Mouse (Mus musculus): ENCODE measurements around the gene Vps29. TPM values are rescaled to one million over a fixed set of nuclear protein-coding genes. Genes with fewer than 3 reads are reported as not detected.

The Vps29 gene
- polyA plus RNA-seq, 2 experiments = 106 to 212 TPM

- ATAC-seq (ENCODE audit: low FRiP score, low read depth) (no peak), DNase-seq (ENCODE audit: low spot score) (no peak)
- Histone ChIP-seq H3K9ac (ENCODE audit: low read depth, low read length, severe bottlenecking) (no peak overlapping the region), H3K27ac (replicated peaks; ENCODE audit: low read depth, low read length) (no peak overlapping the region), H3K4me3 (replicated peaks; ENCODE audit: low read length) (no peak overlapping the region), H3K9me3 (ENCODE audit: control insufficient read depth, low read length) (no peaks in the 10 kb centered on the region), H3K4me1 (ENCODE audit: control insufficient read depth, insufficient read depth, low read length) (no peaks in the 10 kb centered on the region; the same call in 1 of the 2 replicates), H3K36me3 (ENCODE audit: control insufficient read depth, insufficient read depth, low read length) (peaks cover 50% of the 10 kb centered on the region), H3K27me3 (ENCODE audit: control insufficient read depth, insufficient read depth, low read length) (no peaks in the 10 kb centered on the region), H3K4me2 (replicated peaks; ENCODE audit: low read depth, low read length, severe bottlenecking) (no peak overlapping the region)
- no peak for TF ChIP-seq POLR2A (IDR thresholded peaks at IDR 0.05; ENCODE audit: borderline replicate concordance, extremely low read depth, insufficient read depth, insufficient read length)
- 86% methylated on average over 23 of the region's 23 CpGs for WGBS
These were observed 29.3 kb upstream of the Vps29 start for GRCm38 (mm10) chr5:122324608-122325431.

- Histone ChIP-seq H3K9ac (ENCODE audit: low read depth, low read length, severe bottlenecking) (no peak overlapping the region), H3K4me2 (replicated peaks; ENCODE audit: low read depth, low read length, severe bottlenecking) (no peak overlapping the region), H3K36me3 (ENCODE audit: control insufficient read depth, insufficient read depth, low read length) (peaks cover 48% of the 10 kb centered on the region), H3K9me3 (ENCODE audit: control insufficient read depth, low read length) (no peaks in the 10 kb centered on the region), H3K4me1 (ENCODE audit: control insufficient read depth, insufficient read depth, low read length) (no peaks in the 10 kb centered on the region), H3K4me3 (replicated peaks; ENCODE audit: low read length) (no peak overlapping the region), H3K27me3 (ENCODE audit: control insufficient read depth, insufficient read depth, low read length) (no peaks in the 10 kb centered on the region), H3K27ac (replicated peaks; ENCODE audit: low read depth, low read length) (no peak overlapping the region)
- WGBS = 88% methylated on average over 8 of the region's 8 CpGs
- ATAC-seq (ENCODE audit: low FRiP score, low read depth) = no peak
- TF ChIP-seq POLR2A (IDR thresholded peaks at IDR 0.05; ENCODE audit: borderline replicate concordance, extremely low read depth, insufficient read depth, insufficient read length) = no peak
- DNase-seq (ENCODE audit: low spot score) = no peak
These were observed 28.7 kb upstream of the Vps29 start for GRCm38 (mm10) chr5:122325477-122325876.

- peaks cover 32% of the 10 kb centered on the region for H3K36me3 ChIP-seq (ENCODE audit: control insufficient read depth, insufficient read depth, low read length)
- H3K4me2 ChIP-seq (replicated peaks; ENCODE audit: low read depth, low read length, severe bottlenecking) = no peak overlapping the region
- no peaks in the 10 kb centered on the region for H3K27me3 ChIP-seq (ENCODE audit: control insufficient read depth, insufficient read depth, low read length)
- ATAC-seq (ENCODE audit: low FRiP score, low read depth) (no peak), DNase-seq (ENCODE audit: low spot score) (no peak)
- H3K9me3 ChIP-seq (ENCODE audit: control insufficient read depth, low read length) = no peaks in the 10 kb centered on the region
- H3K27ac ChIP-seq (replicated peaks; ENCODE audit: low read depth, low read length) = no peak overlapping the region
- 85% methylated on average over 3 of the region's 3 CpGs for WGBS
- H3K9ac ChIP-seq (ENCODE audit: low read depth, low read length, severe bottlenecking) = no peak overlapping the region
- no peaks in the 10 kb centered on the region for H3K4me1 ChIP-seq (ENCODE audit: control insufficient read depth, insufficient read depth, low read length)
- no peak overlapping the region for H3K4me3 ChIP-seq (replicated peaks; ENCODE audit: low read length)
- no peak for TF ChIP-seq POLR2A (IDR thresholded peaks at IDR 0.05; ENCODE audit: borderline replicate concordance, extremely low read depth, insufficient read depth, insufficient read length)
These were observed 26.9 kb upstream of the Vps29 start for GRCm38 (mm10) chr5:122327283-122327682.

DNA sequence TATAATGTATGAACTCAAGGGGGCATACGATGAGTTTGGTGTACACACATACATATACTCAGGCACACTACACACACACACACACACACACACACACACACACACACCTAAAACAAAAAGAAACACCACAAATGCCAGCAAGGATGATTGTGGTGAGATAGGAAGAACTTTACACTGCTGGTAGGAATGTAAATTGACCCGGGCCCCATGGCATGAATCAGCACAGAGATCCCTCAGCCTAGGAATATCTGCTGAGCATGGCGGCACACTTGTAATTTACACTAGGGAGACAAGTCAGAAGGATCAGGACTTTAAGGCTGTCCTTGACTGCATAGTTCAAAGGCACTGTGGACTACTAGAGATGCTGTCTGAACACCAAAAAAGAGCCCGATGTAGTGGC, 23.9 kb upstream of the Vps29 start:
- WGBS = 88% methylated on average over 4 of the region's 4 CpGs

GRCm38 (mm10) chr5:122334682-122335081, 19.5 kb upstream of the Vps29 start:
- H3K4me1 ChIP-seq (ENCODE audit: control insufficient read depth, insufficient read depth, low read length) = no peaks in the 10 kb centered on the region
- 0 out of 2 replicates have a peak, but pooled peaks cover 2% of the 10 kb centered on the region for H3K36me3 ChIP-seq (ENCODE audit: control insufficient read depth, insufficient read depth, low read length)
- DNase-seq (ENCODE audit: low spot score) (no peak), ATAC-seq (ENCODE audit: low FRiP score, low read depth) (no peak)
- no peak overlapping the region for H3K27ac ChIP-seq (replicated peaks; ENCODE audit: low read depth, low read length)
- TF ChIP-seq POLR2A (IDR thresholded peaks at IDR 0.05; ENCODE audit: borderline replicate concordance, extremely low read depth, insufficient read depth, insufficient read length) = no peak
- H3K4me2 ChIP-seq (replicated peaks; ENCODE audit: low read depth, low read length, severe bottlenecking) = no peak overlapping the region
- no peak overlapping the region for H3K4me3 ChIP-seq (replicated peaks; ENCODE audit: low read length)
- 77% methylated on average over 2 of the region's 3 CpGs for WGBS
- no peaks in the 10 kb centered on the region for H3K27me3 ChIP-seq (ENCODE audit: control insufficient read depth, insufficient read depth, low read length)
- no peak overlapping the region for H3K9ac ChIP-seq (ENCODE audit: low read depth, low read length, severe bottlenecking)
- H3K9me3 ChIP-seq (ENCODE audit: control insufficient read depth, low read length) = no peaks in the 10 kb centered on the region

More for the DNA sequence above, 23.9 kb upstream of the Vps29 start:
- Histone ChIP-seq H3K4me1 (ENCODE audit: control insufficient read depth, insufficient read depth, low read length) (no peaks in the 10 kb centered on the region), H3K4me3 (replicated peaks; ENCODE audit: low read length) (no peak overlapping the region), H3K9ac (ENCODE audit: low read depth, low read length, severe bottlenecking) (no peak overlapping the region), H3K27me3 (ENCODE audit: control insufficient read depth, insufficient read depth, low read length) (no peaks in the 10 kb centered on the region), H3K36me3 (ENCODE audit: control insufficient read depth, insufficient read depth, low read length) (peaks cover 10% of the 10 kb centered on the region), H3K4me2 (replicated peaks; ENCODE audit: low read depth, low read length, severe bottlenecking) (no peak overlapping the region), H3K9me3 (ENCODE audit: control insufficient read depth, low read length) (no peaks in the 10 kb centered on the region), H3K27ac (replicated peaks; ENCODE audit: low read depth, low read length) (no peak overlapping the region)
- no peak for ATAC-seq (ENCODE audit: low FRiP score, low read depth)
- no peak for TF ChIP-seq POLR2A (IDR thresholded peaks at IDR 0.05; ENCODE audit: borderline replicate concordance, extremely low read depth, insufficient read depth, insufficient read length)
- DNase-seq (ENCODE audit: low spot score) = no peak
